Mouse (Mus musculus): ENCODE data around the gene Olfr1129.

GRCm38 (mm10) chr2:87545442-87545841, 28.3 kb upstream of the Olfr1129 start, which contains the start of gene Olfr1128:
- TF ChIP-seq CTCF (IDR thresholded peaks at IDR 0.05; ENCODE audit: low read depth, low read length) (no peak), POLR2A (IDR thresholded peaks at IDR 0.05; ENCODE audit: borderline replicate concordance, low read depth, low read length) (no peak)

Data from bone marrow macrophage, adult 2 months (primary cell).